Mouse (Mus musculus): Measurements from ENCODE around the gene Gbe1. TPM values are rescaled to one million over a fixed set of nuclear protein-coding genes. Genes with fewer than 3 reads are reported as not detected.

The Gbe1 gene
- polyA plus RNA-seq (2014; fragmentation: Illumina TruSeq; extraction: RNeasy Lipid Tissue Mini Kit (QIAGEN cat#74804); ENCODE audit: low read depth, low replicate concordance), result 101 TPM

GRCm38 (mm10) chr16:70313886-70314577 lies at the start of gene Gbe1:
Gbe1 (plus strand) TSS chr16:70313949.

All from kidney, adult 10 weeks (tissue).